Mouse (Mus musculus) macrophage (primary cell): Measurements from ENCODE around the gene Saa4. TPM values are rescaled to one million over a fixed set of nuclear protein-coding genes. Genes with fewer than 3 reads are reported as not detected.
"Not testable (repeated sequence)": the region's sequence is repeated elsewhere in the genome, so short reads cannot be mapped to it uniquely, and the experiment has no call there.

Experiments used
- H3K27ac ChIP-seq: fragments of 350-480 bp; formaldehyde crosslinking; 2 replicates; pipeline ENCODE4 v1.9.0; 2021
- H3K36me3 ChIP-seq: fragments of 350-480 bp; formaldehyde crosslinking; 2 replicates; pipeline ENCODE4 v1.9.0; 2021; ENCODE audit errors: inconsistent target
- H3K4me3 ChIP-seq: fragments of 350-480 bp; formaldehyde crosslinking; 2 replicates; pipeline ENCODE4 v1.9.0; 2021; ENCODE audit errors: inconsistent target
- H3K79me2 ChIP-seq: fragments of 350-480 bp; formaldehyde crosslinking; 2 replicates; pipeline ENCODE4 v1.9.0; 2021; ENCODE audit errors: inconsistent target
- WGBS: methylation state at CpG from one replicate; pipeline ENCODE4 v1.1.7; 2026; ENCODE audit warnings: inconsistent platforms; ENCODE audit not compliant: missing documents; 5-methylcytosine and 5-hydroxymethylcytosine counted together
- polyA plus RNA-seq: library from polyadenylated mRNA; stranded (reverse); fragments of 250-400 nt; gene quantifications from 3 replicates; pipeline ENCODE4 v1.2.4, GENCODE M21; 2018; ENCODE audit warnings: inconsistent platforms
- total RNA-seq, 78 experiments: library from RNA; depleted of rRNA; stranded (reverse); fragments of 250-400 nt; gene quantifications; 1 replicate in 9 of 78; 2 replicates in 24 of 78; 3 replicates in 43 of 78; 4 replicates in 2 of 78; pipeline ENCODE4 v1.2.4; 2018; ENCODE audit warnings: inconsistent platforms in 56 of 78

Saa4 gene
- total RNA-seq (2018; cell fraction: chromatin; rRNA removed): not detected
- not detected for total RNA-seq (2018; cell fraction: cytosol; rRNA removed)
- not detected for total RNA-seq (2018; cell fraction: nucleus; rRNA removed)
- not detected in 3 replicates for polyA plus RNA-seq

DNA sequence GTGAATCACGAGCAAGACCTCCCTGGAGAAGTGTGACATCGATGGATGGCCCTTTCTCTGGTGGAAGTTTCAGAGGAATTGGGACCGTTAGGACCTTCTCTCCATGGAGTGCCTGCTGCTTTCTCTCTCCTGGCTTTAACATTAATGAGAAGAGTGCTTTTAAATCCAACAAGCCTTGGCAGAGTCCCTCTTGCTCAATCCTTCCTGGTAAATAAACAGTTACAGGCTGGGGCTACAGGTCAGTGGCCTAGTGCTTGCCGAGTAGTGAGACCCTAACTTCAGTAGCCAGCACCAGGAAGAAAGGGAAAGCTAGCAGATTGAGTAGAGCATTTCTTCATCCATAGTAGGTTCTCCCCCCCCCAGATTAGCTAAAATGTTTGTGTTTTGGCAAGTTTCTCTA is at the start of gene Saa4:
Gene Saa4, minus strand, starts transcription at position 146 of the 400 bp plus-strand sequence.
- H3K27ac ChIP-seq: no peak within 1 kb of the TSS
- no peak within 1 kb of the TSS for H3K4me3 ChIP-seq
- WGBS: 87% methylated on average over 4 of the region's 4 CpGs
- H3K79me2 ChIP-seq: no peaks in the 10 kb centered on the region
- no peaks in the 10 kb centered on the region for H3K36me3 ChIP-seq

DNA sequence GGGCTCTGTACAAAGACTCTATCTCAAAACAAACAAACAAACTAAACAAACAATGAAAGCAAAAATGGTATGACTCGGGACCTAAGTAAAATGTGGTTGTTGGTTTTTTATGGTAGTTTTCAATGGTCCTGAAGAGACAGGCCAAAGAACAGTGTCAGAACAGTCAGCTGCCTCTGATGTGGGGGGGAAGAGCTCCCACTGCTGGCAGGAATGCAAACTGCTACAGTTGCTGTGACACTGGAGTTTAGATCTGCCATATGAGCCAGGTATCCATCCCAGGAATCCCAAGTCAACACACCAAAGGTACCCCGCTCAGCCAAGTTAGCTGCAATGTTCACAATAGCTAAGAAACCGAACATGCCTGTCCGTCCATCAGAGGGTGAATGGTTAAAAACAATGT is 38.3 kb upstream of the Saa4 start:
- 71% methylated on average over 4 of the region's 4 CpGs for WGBS
- H3K79me2 ChIP-seq: no peaks in the 10 kb centered on the region
- peaks cover 89% of the 10 kb centered on the region for H3K36me3 ChIP-seq
- H3K4me3 ChIP-seq: no peak overlapping the region
- H3K27ac ChIP-seq: no peak overlapping the region

DNA sequence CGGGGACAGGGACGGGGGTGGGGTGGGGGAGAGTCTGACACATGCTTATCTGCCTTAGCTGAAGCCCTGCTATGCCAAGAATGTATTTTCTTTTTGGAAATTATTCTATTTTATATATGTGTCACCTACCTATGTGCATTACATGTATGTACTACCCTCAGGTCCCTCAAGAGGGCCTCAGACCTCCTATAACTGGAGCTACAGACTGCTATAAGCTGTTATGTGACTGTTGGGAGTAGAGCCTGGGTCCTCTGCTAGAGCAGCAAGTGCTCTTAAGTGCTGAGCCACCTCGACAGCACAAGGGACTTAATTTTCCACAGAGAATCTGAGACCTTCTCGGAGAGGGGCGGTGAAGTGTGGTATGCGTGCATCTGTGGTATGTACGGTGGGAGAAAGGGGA is 36.0 kb upstream of the Saa4 start:
- Histone ChIP-seq H3K79me2 (no peaks in the 10 kb centered on the region), H3K27ac (no peak overlapping the region), H3K4me3 (no peak overlapping the region), H3K36me3 (peaks cover 85% of the 10 kb centered on the region)
- WGBS: 98% methylated on average over 7 of the region's 7 CpGs

- no peaks in the 10 kb centered on the region for H3K79me2 ChIP-seq
- no peak overlapping the region for H3K4me3 ChIP-seq
- H3K27ac ChIP-seq: no peak overlapping the region
- peaks cover 85% of the 10 kb centered on the region for H3K36me3 ChIP-seq
Measured at GRCm38 (mm10) chr7:46767371-46767770, 35.0 kb upstream of the Saa4 start.

- H3K27ac ChIP-seq: no peak overlapping the region
- no peak overlapping the region for H3K4me3 ChIP-seq
- H3K79me2 ChIP-seq: no peaks in the 10 kb centered on the region
- H3K36me3 ChIP-seq: peaks cover 88% of the 10 kb centered on the region
- 95% methylated on average over 8 of the region's 8 CpGs for WGBS
Measured at GRCm38 (mm10) chr7:46764672-46765071, 32.3 kb upstream of the Saa4 start.

DNA sequence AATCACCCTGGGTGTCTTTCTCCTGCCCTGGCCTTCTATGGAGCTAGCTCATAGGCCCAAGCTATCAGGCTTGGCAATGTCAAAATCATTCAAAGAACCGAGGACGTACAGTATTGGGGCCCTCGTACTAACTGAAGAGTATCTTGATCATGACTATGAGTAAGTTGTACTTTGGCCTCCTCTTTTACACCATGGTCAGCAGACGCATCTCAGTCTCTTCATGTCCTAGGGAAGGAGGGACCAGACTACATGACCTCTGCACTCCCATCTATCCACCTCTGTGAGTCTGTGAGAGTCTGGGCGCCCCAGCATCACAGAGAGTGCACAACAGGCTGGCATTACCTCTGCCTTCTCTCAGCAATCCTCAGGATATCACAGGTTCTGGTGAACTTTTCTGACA is 30.2 kb upstream of the Saa4 start:
- 91% methylated on average over 5 of the region's 5 CpGs for WGBS
- H3K36me3 ChIP-seq: peaks cover 72% of the 10 kb centered on the region
- no peaks in the 10 kb centered on the region for H3K79me2 ChIP-seq

DNA sequence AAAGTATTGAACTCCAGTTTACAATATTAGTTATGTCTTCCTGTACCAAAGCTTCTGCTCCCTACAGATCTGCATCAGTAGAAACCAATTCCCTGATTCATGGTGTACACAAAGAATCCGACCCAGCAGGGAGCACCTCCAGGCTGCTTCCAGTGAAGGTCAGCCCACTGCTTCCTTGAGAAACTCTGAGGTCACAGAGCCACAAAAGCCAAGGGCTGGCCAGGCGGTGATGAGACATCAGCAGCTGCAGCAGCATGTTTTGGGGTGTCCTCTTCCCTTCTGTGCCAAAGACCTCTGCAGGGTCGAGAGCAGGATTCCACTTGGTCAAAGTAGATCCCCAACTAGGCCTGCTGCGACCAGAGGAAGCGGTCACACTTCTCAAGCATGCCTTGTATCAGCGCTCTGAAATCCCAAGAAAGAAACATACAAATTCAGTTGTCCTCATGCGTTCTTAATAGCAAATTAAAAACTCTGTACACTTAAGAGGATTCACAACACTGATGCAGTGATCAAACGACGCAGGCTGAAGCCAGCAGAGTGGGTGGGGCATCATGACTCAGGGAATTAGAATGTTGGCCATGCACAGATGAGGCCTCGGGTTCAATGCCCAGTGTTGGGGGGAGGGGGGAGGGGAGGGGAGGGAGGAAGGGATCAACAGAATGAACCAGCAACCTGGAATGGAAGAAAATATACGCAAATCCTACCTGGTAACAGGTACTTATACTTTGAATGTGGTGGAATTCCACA is 28.8 kb upstream of the Saa4 start:
- no peak overlapping the region for H3K27ac ChIP-seq
- H3K36me3 ChIP-seq: peaks cover 59% of the 10 kb centered on the region
- WGBS: 92% methylated on average over 11 of the region's 11 CpGs
- H3K4me3 ChIP-seq: no peak overlapping the region
- no peaks in the 10 kb centered on the region for H3K79me2 ChIP-seq

More for the DNA sequence above, 30.2 kb upstream of the Saa4 start:
- Histone ChIP-seq H3K27ac (no peak overlapping the region), H3K4me3 (no peak overlapping the region)

GRCm38 (mm10) chr7:46751490-46751889 is 19.1 kb upstream of the Saa4 start, which contains the start of gene Saa2:
Saa2 (plus strand) TSS chr7:46751790.
- WGBS: 77% methylated on average over 2 of the region's 3 CpGs
- no peaks in the 10 kb centered on the region for H3K79me2 ChIP-seq
- H3K36me3 ChIP-seq: no peaks in the 10 kb centered on the region

GRCm38 (mm10) chr7:46748459-46748858 is 16.1 kb upstream of the Saa4 start:
- Histone ChIP-seq H3K36me3 (no peaks in the 10 kb centered on the region), H3K79me2 (no peaks in the 10 kb centered on the region), H3K27ac (no peak overlapping the region), H3K4me3 (no peak overlapping the region)
- 89% methylated on average over 3 of the region's 3 CpGs for WGBS

More at GRCm38 (mm10) chr7:46751490-46751889, 19.1 kb upstream of the Saa4 start, which contains the start of gene Saa2:
- Histone ChIP-seq H3K27ac (no peak within 1 kb of the TSS), H3K4me3 (no peak within 1 kb of the TSS)

GRCm38 (mm10) chr7:46746381-46746780 is 14.0 kb upstream of the Saa4 start:
- Histone ChIP-seq H3K79me2 (no peaks in the 10 kb centered on the region), H3K4me3 (no peak overlapping the region), H3K27ac (no peak overlapping the region), H3K36me3 (no peaks in the 10 kb centered on the region)
- WGBS: 93% methylated on average over 7 of the region's 7 CpGs

DNA sequence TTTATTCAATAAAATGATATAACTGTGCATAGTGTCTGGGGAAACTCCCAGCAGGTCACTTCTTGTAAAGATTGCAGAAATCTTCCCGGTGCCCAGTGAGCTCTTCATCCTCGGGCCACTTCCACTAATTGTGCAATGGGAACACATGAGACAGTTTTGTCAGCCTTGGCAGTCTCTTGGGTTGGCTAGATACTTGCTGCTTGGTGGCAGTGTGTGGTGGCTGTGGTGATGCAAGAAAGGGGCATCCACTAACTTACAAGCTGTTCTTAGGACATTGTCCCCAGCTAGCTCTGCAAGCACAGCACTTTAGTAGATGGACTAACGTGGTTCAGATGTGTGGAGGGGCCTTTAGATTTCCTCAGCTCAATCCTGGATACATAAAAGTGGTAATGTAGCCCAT is 13.4 kb upstream of the Saa4 start:
- H3K27ac ChIP-seq: no peak overlapping the region
- H3K79me2 ChIP-seq: no peaks in the 10 kb centered on the region
- H3K4me3 ChIP-seq: no peak overlapping the region
- H3K36me3 ChIP-seq: no peaks in the 10 kb centered on the region
- WGBS: 11% methylated on average over 3 of the region's 3 CpGs

DNA sequence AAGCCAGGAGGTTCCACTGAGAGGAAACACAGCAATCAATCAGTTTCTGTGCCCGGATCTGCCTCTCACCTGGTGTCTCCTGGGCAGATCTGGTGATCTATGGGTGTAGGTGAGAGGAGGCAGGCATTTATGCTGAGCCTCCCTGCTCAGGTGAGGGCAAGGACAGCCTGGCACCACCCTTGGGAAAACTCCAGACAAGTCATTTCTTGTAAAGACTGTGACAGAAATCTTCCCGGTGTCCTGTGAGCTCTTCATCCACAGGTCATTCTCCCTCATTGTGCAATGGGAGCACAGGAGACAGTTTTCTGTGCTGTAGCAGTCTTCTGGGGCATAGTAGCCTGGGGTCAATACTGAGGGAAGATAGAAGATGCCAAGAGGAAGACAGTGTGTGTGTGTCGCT is 10.5 kb upstream of the Saa4 start, which contains the start of gene Saa1:
Gene Saa1, minus strand, starts transcription at position 101 of the 400 bp plus-strand sequence.
- not testable (repeated sequence) for H3K27ac ChIP-seq

DNA sequence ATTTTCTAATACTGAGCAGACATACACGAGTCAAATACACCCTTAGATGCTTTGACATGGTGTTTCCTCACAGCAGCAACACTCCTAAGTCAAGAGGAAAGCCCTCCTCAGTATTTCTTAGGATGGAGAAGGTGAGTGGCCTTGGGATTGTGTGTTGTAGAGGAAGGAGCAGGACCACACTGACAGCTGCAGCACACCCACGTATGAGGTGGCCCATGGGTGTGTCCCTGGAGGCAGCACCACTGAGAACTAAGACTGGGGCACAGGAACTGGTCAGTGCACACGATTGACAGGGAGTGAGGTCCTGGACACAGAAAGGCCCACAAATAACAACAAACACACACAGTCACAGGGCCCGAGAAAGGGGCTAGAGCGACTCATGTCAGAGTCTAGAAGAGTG is 7.6 kb upstream of the Saa4 start:
- H3K27ac ChIP-seq, H3K79me2 ChIP-seq, H3K4me3 ChIP-seq, H3K36me3 ChIP-seq: not testable (repeated sequence)
- 87% methylated on average over 4 of the region's 5 CpGs for WGBS

More for the DNA sequence above, 10.5 kb upstream of the Saa4 start, which contains the start of gene Saa1:
- not testable (repeated sequence) for H3K4me3 ChIP-seq, H3K79me2 ChIP-seq, H3K36me3 ChIP-seq
- 92% methylated on average over 2 of the region's 3 CpGs for WGBS

DNA sequence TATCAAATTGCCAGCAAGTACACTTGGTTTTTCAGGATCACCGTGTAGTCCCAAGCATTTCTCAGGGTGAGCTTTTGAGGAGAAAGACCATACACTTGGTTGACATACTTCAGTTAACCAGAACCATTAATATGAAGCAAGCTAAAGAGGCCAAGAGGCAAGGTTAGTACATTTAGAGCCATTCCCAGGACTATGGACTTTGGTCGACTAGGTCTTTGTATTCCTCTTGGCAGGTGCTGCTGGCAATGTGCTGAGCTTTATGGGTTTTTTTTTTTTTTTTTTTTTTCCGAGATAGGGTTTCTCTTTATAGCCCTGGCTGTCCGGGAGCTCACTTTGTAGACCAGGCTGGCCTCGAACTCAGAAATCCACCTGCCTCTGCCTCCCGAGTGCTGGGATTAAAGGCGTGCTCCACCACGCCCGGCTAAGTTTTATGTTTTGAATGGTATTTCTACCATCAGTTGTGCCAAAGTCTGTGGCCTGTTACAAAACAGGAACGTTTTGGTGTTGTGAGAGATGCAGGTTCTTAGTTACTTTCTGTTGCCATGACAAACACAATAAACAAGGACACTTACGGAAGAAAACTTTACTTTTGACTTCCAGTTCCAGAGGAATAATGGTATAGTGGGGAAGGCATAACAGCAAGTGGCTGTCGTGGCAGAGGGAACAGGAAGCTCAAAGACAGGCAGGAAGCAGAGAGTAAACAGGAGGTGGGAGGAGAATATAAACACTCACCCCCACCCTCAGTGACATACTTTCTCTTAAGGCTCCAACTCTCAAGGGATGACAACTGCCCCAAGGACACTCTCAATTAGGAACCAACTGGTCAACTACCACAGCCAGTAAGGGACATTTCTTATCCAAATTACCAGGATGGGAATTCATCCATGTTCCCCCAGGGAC is 6.4 kb upstream of the Saa4 start:
- Histone ChIP-seq H3K4me3 (no peak overlapping the region), H3K36me3 (no peaks in the 10 kb centered on the region), H3K27ac (no peak overlapping the region), H3K79me2 (no peaks in the 10 kb centered on the region)
- 77% methylated on average over 9 of the region's 12 CpGs for WGBS

DNA sequence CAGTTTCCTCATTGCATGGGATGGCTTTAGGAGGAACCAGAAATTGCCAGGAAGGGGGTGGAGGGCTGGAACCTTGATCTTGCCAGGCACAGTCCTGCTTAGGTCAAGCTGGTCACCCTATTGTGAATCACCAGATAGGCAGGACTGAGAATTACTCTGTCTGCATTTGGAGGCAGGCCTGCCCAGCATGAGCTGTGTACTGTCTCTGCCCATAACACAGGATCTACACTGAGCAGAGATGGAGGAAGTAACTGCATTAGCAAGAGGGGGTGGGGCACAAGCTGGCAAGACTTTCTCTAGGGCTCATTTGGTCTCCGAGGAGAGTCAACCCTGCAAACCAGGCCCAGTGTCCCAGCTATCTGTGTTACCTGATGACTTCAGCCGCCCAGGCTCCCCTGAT is 2.6 kb upstream of the Saa4 start:
- Histone ChIP-seq H3K4me3 (no peak overlapping the region), H3K79me2 (no peaks in the 10 kb centered on the region), H3K36me3 (no peaks in the 10 kb centered on the region), H3K27ac (peak overlapping the region; percentile 49)
- WGBS: 46% methylated on average over 2 of the region's 2 CpGs
